Mouse (Mus musculus) kidney, postnatal 0 days (tissue): ENCODE results near the gene Rptn. TPM values are rescaled to one million over a fixed set of nuclear protein-coding genes. Genes with fewer than 3 reads are reported as not detected.

Source experiments
- ATAC-seq: fragments of 200-750 bp; cut with Nextera tagmentation; replicated peaks from 2 replicates; pipeline ENCODE4 v1.8.0; 2017; ENCODE audit warnings: low read depth, moderate number of reproducible peaks, moderate TSS enrichment, moderate library complexity; ENCODE audit not compliant: low FRiP score
- DNase-seq: peaks from one replicate; pipeline ENCODE4 v3.0.0-alpha.2; 2016; ENCODE audit warnings: low spot score
- H3K27ac ChIP-seq: fragments of 300-500 bp; sonication (generic); 2 replicates; pipeline ENCODE4 v1.5.1; 2014; ENCODE audit warnings: mild to moderate bottlenecking
- H3K27me3 ChIP-seq: fragments of 300-500 bp; sonication (generic); 2 replicates; pipeline ENCODE4 v1.6.1; 2014; ENCODE audit warnings: low read length, mixed read lengths; ENCODE audit not compliant: insufficient read depth
- H3K36me3 ChIP-seq: fragments of 300-500 bp; sonication (generic); 2 replicates; pipeline ENCODE4 v1.6.1; 2014; ENCODE audit warnings: low read length, mixed read lengths; ENCODE audit not compliant: insufficient read depth
- H3K4me1 ChIP-seq: fragments of 300-500 bp; sonication (generic); replicated peaks from 2 replicates; pipeline ENCODE4 v1.6.1; 2014; ENCODE audit warnings: antibody characterized with exemption, low read length, mixed read lengths; ENCODE audit not compliant: insufficient read depth
- H3K4me2 ChIP-seq: fragments of 300-500 bp; sonication (generic); 2 replicates; pipeline ENCODE4 v1.6.1; 2014; ENCODE audit warnings: mild to moderate bottlenecking, low read length, moderate library complexity, mixed read lengths
- H3K4me3 ChIP-seq: fragments of 300-500 bp; sonication (generic); replicated peaks from 2 replicates; pipeline ENCODE4 v1.5.1; 2014; ENCODE audit warnings: low read depth, low read length
- H3K9ac ChIP-seq: fragments of 300-500 bp; sonication (generic); 2 replicates; pipeline ENCODE4 v1.6.1; 2014; ENCODE audit warnings: low read depth, low read length
- H3K9me3 ChIP-seq: fragments of 300-500 bp; sonication (generic); replicated peaks from 2 replicates; pipeline ENCODE4 v1.6.1; 2016; ENCODE audit warnings: low read length, inconsistent platforms, mixed read lengths
- CTCF ChIP-seq: IDR thresholded peaks from 2 replicates; pipeline ENCODE4 v1.5.1; 2016; ENCODE audit warnings: antibody characterized with exemption, low read depth, mild to moderate bottlenecking, moderate library complexity
- WGBS: fragments of 180-500 bp; shearing (Covaris S2); extraction: QIAGEN DNeasy Blood & Tissue Kit; methylation state at CpG from one replicate; pipeline ENCODE4 v1.1.7; 2014; 5-methylcytosine and 5-hydroxymethylcytosine counted together
- polyA plus RNA-seq: library from polyadenylated mRNA; unstranded; fragments of >200 nt; fragmentation: Nextera tagmentation; extraction: Ambion mirVana; gene quantifications from 2 replicates; pipeline ENCODE4 v1.2.1, GENCODE M21; 2015

Gene Rptn
- 0.04 and 0.05 TPM in 2 replicates for polyA plus RNA-seq

GRCm38 (mm10) chr3:93393366-93393765 lies at the start of gene Rptn:
Gene Rptn, plus strand, starts transcription at chr3:93393699.
- 68% methylated on average over 2 of the region's 2 CpGs for WGBS
- ATAC-seq (no peak), DNase-seq (no peak)
- no peak within 1 kb of the TSS for H3K27ac ChIP-seq
- H3K9ac ChIP-seq: no peak within 1 kb of the TSS
- H3K9me3 ChIP-seq: no peaks in the 10 kb centered on the region
- H3K4me2 ChIP-seq: no peak within 1 kb of the TSS
- TF ChIP-seq CTCF: no peak
- H3K4me1 ChIP-seq: no peaks in the 10 kb centered on the region
- no peaks in the 10 kb centered on the region for H3K36me3 ChIP-seq
- H3K27me3 ChIP-seq: no peaks in the 10 kb centered on the region
- H3K4me3 ChIP-seq: no peak within 1 kb of the TSS

- H3K9ac ChIP-seq: no peak overlapping the region
- WGBS: 67% methylated on average over 2 of the region's 2 CpGs
- TF ChIP-seq CTCF: no peak
- no peaks in the 10 kb centered on the region for H3K27me3 ChIP-seq
- DNase-seq: no peak
- H3K4me1 ChIP-seq: no peaks in the 10 kb centered on the region
- no peaks in the 10 kb centered on the region for H3K36me3 ChIP-seq
- ATAC-seq: no peak
- H3K4me2 ChIP-seq: no peak overlapping the region
- no peaks in the 10 kb centered on the region for H3K9me3 ChIP-seq
- no peak overlapping the region for H3K27ac ChIP-seq
- no peak overlapping the region for H3K4me3 ChIP-seq
These were observed 46.6 kb upstream of the Rptn start for GRCm38 (mm10) chr3:93346896-93347295.

- no peak overlapping the region for H3K4me3 ChIP-seq
- H3K4me1 ChIP-seq: no peaks in the 10 kb centered on the region
- no peaks in the 10 kb centered on the region for H3K36me3 ChIP-seq
- no peak overlapping the region for H3K9ac ChIP-seq
- H3K27me3 ChIP-seq: no peaks in the 10 kb centered on the region
- 16% methylated on average over 7 of the region's 7 CpGs for WGBS
- no peak overlapping the region for H3K4me2 ChIP-seq
- TF ChIP-seq CTCF: peak; percentile 86
- H3K9me3 ChIP-seq: no peaks in the 10 kb centered on the region
- ATAC-seq: peak; percentile 76; the same call in 1 of the 2 replicates
- H3K27ac ChIP-seq: no peak overlapping the region
- DNase-seq: peak; percentile 76
These were observed 33.5 kb upstream of the Rptn start for GRCm38 (mm10) chr3:93360045-93360444.

- ATAC-seq (peak; percentile 62; the same call in 1 of the 2 replicates), DNase-seq (peak; percentile 92)
- 5% methylated on average over 10 of the region's 10 CpGs for whole genome bisulfite sequencing
These were observed 31.4 kb upstream of the Rptn start for GRCm38 (mm10) chr3:93361933-93362574.

GRCm38 (mm10) chr3:93366966-93367575 lies 26.4 kb upstream of the Rptn start:
- no peak for TF ChIP-seq CTCF
- H3K9ac ChIP-seq: no peak overlapping the region
- no peaks in the 10 kb centered on the region for H3K4me1 ChIP-seq
- H3K36me3 ChIP-seq: no peaks in the 10 kb centered on the region
- DNase-seq (peak; percentile 12), ATAC-seq (peak; percentile 46; the same call in 1 of the 2 replicates)
- H3K9me3 ChIP-seq: no peaks in the 10 kb centered on the region
- no peak overlapping the region for H3K4me3 ChIP-seq
- no peaks in the 10 kb centered on the region for H3K27me3 ChIP-seq
- H3K4me2 ChIP-seq: no peak overlapping the region
- 42% methylated on average over 3 of the region's 3 CpGs for WGBS
- H3K27ac ChIP-seq: peak overlapping the region; percentile 57

More at GRCm38 (mm10) chr3:93361933-93362574, 31.4 kb upstream of the Rptn start:
- no peaks in the 10 kb centered on the region for H3K36me3 ChIP-seq
- H3K4me3 ChIP-seq: no peak overlapping the region
- H3K4me2 ChIP-seq: peak overlapping the region; percentile 39; the same call in 1 of the 2 replicates
- H3K9me3 ChIP-seq: no peaks in the 10 kb centered on the region
- H3K27ac ChIP-seq: no peak overlapping the region
- no peaks in the 10 kb centered on the region for H3K4me1 ChIP-seq
- H3K27me3 ChIP-seq: no peaks in the 10 kb centered on the region
- peak; percentile 92 for TF ChIP-seq CTCF
- H3K9ac ChIP-seq: no peak overlapping the region

- TF ChIP-seq CTCF: no peak
- H3K4me2 ChIP-seq: no peak overlapping the region
- no peak overlapping the region for H3K4me3 ChIP-seq
- peak overlapping the region; percentile 57; the same call in 1 of the 2 replicates for H3K27ac ChIP-seq
- ATAC-seq: no peak
- no peak overlapping the region for H3K9ac ChIP-seq
- no peak for DNase-seq
- WGBS: 47% methylated on average over 1 of the region's 1 CpGs
- no peaks in the 10 kb centered on the region for H3K36me3 ChIP-seq
- no peaks in the 10 kb centered on the region for H3K4me1 ChIP-seq
- H3K27me3 ChIP-seq: no peaks in the 10 kb centered on the region
- H3K9me3 ChIP-seq: no peaks in the 10 kb centered on the region
These were observed 25.3 kb upstream of the Rptn start for GRCm38 (mm10) chr3:93368171-93368570.
